Mouse (Mus musculus) cerebellum, postnatal 36 days (tissue): ENCODE results near the gene Trim41.

ENCODE experiments used
- DNase-seq, 2 experiments: peaks; one replicate each; pipeline ENCODE4 v3.0.0; 2021 to 2022; ENCODE audit warnings: mixed read lengths in 2 of 2

The Trim41 gene

GRCm38 (mm10) chr11:48789215-48789614 is 27.9 kb downstream of the Trim41 start:
- no peak for DNase-seq

GRCm38 (mm10) chr11:48788311-48789089 is 28.7 kb downstream of the Trim41 start:
- DNase-seq = peak; percentile 84 to 90

- DNase-seq = no peak
Observed at GRCm38 (mm10) chr11:48787455-48788211, 29.5 kb downstream of the Trim41 start.

- DNase-seq = no peak
Observed at GRCm38 (mm10) chr11:48782243-48782642, 34.9 kb downstream of the Trim41 start.

GRCm38 (mm10) chr11:48779450-48779849 is 37.7 kb downstream of the Trim41 start:
- DNase-seq = no peak

- no peak for DNase-seq
Observed at GRCm38 (mm10) chr11:48777303-48777702, 39.9 kb downstream of the Trim41 start.

- no peak for DNase-seq
Observed at GRCm38 (mm10) chr11:48776664-48777063, 40.5 kb downstream of the Trim41 start.

GRCm38 (mm10) chr11:48775483-48775882 is 41.7 kb downstream of the Trim41 start:
- peak in 1 of 2 experiments; percentile 56 for DNase-seq

GRCm38 (mm10) chr11:48774443-48775298 is 42.5 kb downstream of the Trim41 start:
- DNase-seq = peak in 1 of 2 experiments; percentile 58

- DNase-seq = no peak
Observed at GRCm38 (mm10) chr11:48771691-48772090, 45.5 kb downstream of the Trim41 start.

- no peak for DNase-seq
Observed at GRCm38 (mm10) chr11:48767195-48767876, 49.8 kb downstream of the Trim41 start.

- DNase-seq = no peak
Observed at GRCm38 (mm10) chr11:48764119-48764518, 53.0 kb downstream of the Trim41 start.

- no peak for DNase-seq
Observed at GRCm38 (mm10) chr11:48759021-48759420, 58.1 kb downstream of the Trim41 start.
